Mouse (Mus musculus) cerebellum, adult 2 months (tissue): Measurements from ENCODE around the gene Atad5.

Experiments
- CTCF ChIP-seq: fragments of 200-500 bp; IDR thresholded peaks from 2 replicates; pipeline ENCODE4 v1.5.1; 2011; ENCODE audit warnings: low read depth, mild to moderate bottlenecking, control low read depth, low read length, moderate library complexity, borderline replicate concordance; ENCODE audit not compliant: insufficient read depth
- POLR2A ChIP-seq: fragments of 200-500 bp; IDR thresholded peaks from 2 replicates; pipeline ENCODE4 v1.6.1; 2011; ENCODE audit warnings: low read length, control low read depth, borderline replicate concordance; ENCODE audit not compliant: insufficient read depth

GRCm38 (mm10) chr11:80053171-80053570 is 36.0 kb upstream of the Atad5 start:
- TF ChIP-seq CTCF (no peak), POLR2A (no peak)
